Mouse (Mus musculus): ENCODE results near the gene Kcnn3.

DNA sequence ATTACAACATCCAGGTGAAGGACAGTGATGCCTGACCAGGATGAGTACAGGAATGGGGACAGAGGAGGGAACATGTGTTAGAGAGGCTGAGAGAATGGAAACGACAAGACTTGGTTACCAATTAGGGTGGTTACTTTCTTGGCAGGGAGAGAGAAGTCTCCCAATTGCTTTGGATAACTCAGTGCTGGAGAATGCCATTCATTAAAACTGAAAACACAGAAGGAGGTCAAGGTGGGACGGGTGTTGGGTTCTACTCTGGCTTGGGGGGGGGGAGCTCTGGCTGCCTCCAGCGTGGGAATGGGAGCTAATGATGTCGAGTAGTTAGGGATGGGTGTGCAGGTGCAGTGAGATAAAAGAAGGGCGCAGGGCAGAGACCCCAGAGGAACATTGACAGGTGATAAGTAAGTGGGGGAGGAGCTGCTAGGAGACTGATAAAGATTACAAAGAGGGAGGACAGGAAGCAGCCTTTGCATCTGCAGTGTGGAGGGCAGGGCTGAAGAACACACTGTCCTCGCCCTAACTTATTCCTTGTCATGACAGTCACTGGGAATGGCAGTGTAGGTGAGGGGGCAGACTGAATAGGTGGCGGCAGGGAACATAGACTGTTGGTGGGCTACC lies 49.9 kb downstream of the Kcnn3 start:
- no peak for TF ChIP-seq CTCF (IDR thresholded peaks at IDR 0.05; ENCODE audit: borderline replicate concordance, control insufficient read depth, extremely low read depth, insufficient read depth, low read length, poor library complexity)
- no peak for TF ChIP-seq POLR2A (IDR thresholded peaks at IDR 0.05; ENCODE audit: control insufficient read depth, extremely low read depth, insufficient read depth, low read length, poor library complexity)
